Mouse (Mus musculus) heart, embryonic 16.5 days (tissue): Measurements from ENCODE around the gene 4933409G03Rik. TPM values are rescaled to one million over a fixed set of nuclear protein-coding genes. Genes with fewer than 3 reads are reported as not detected.
"Not testable (repeated sequence)": the region's sequence is repeated elsewhere in the genome, so short reads cannot be mapped to it uniquely, and the experiment has no call there.

Source experiments
- ATAC-seq: fragments of 200-750 bp; cut with Nextera tagmentation; replicated peaks from 2 replicates; pipeline ENCODE4 v1.8.0; 2017; ENCODE audit warnings: moderate number of reproducible peaks; ENCODE audit not compliant: insufficient read depth, low FRiP score; ENCODE audit errors: extremely low read depth
- H3K27ac ChIP-seq: fragments of 300-500 bp; sonication (generic); 2 replicates; pipeline ENCODE4 v1.5.1; 2014; ENCODE audit warnings: mild to moderate bottlenecking, low read length, control low read depth, moderate library complexity
- H3K27me3 ChIP-seq: fragments of 300-500 bp; sonication (generic); 2 replicates; pipeline ENCODE4 v1.6.1; 2014; ENCODE audit warnings: low read length, mixed read lengths; ENCODE audit not compliant: control insufficient read depth, insufficient read depth
- H3K36me3 ChIP-seq: fragments of 300-500 bp; sonication (generic); 2 replicates; pipeline ENCODE4 v1.6.1; 2014; ENCODE audit not compliant: control insufficient read depth, insufficient read depth
- H3K4me1 ChIP-seq: fragments of 300-500 bp; sonication (generic); 2 replicates; pipeline ENCODE4 v1.6.1; 2014; ENCODE audit warnings: low read length, mixed read lengths; ENCODE audit not compliant: control insufficient read depth, insufficient read depth
- H3K4me2 ChIP-seq: fragments of 300-500 bp; sonication (generic); 2 replicates; pipeline ENCODE4 v1.6.1; 2014; ENCODE audit warnings: low read depth, mild to moderate bottlenecking, control low read depth, low read length
- H3K4me3 ChIP-seq: fragments of 300-500 bp; sonication (generic); 2 replicates; pipeline ENCODE4 v1.5.1; 2014; ENCODE audit warnings: mild to moderate bottlenecking, control low read depth, low read length
- H3K9ac ChIP-seq: fragments of 300-500 bp; sonication (generic); 2 replicates; pipeline ENCODE4 v1.6.1; 2014; ENCODE audit warnings: low read length, control low read depth
- H3K9me3 ChIP-seq: fragments of 300-500 bp; sonication (generic); replicated peaks from 2 replicates; pipeline ENCODE4 v1.6.1; 2016; ENCODE audit warnings: low read length; ENCODE audit not compliant: control insufficient read depth
- WGBS: fragments of 180-500 bp; shearing (Covaris S2); extraction: QIAGEN DNeasy Blood & Tissue Kit; methylation state at CpG from one replicate; pipeline ENCODE4 v1.1.7; 2014; 5-methylcytosine and 5-hydroxymethylcytosine counted together
- polyA plus RNA-seq: library from polyadenylated mRNA; unstranded; fragments of >200 nt; fragmentation: Nextera tagmentation; extraction: Ambion mirVana; gene quantifications from 2 replicates; pipeline ENCODE4 v1.2.1, GENCODE M21; 2015

The 4933409G03Rik gene
- not detected in 2 replicates for polyA plus RNA-seq

DNA sequence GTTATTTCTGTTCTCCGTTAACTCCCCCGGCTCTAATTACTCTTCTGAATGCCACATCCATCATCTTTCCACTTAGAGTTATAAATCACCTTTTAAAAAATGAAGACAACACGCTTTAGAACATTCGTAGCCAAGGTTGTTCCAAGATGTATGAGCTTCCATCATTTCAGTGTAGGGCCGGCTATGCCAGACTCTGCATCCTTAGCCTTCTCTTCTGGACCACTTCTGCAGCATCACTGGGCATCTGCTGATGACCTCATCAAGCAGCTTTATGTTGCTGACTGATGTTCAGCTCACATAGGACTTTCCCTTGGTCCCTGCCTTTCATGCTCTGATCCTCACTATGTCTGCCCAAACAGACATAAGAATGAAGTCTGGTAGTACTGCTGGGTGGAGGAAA, at the start of gene 4933409G03Rik:
Gene 4933409G03Rik, plus strand, starts transcription at position 301 of the 400 bp plus-strand sequence.
- no peaks in the 10 kb centered on the region for H3K36me3 ChIP-seq
- H3K4me1 ChIP-seq = no peaks in the 10 kb centered on the region
- no peak within 1 kb of the TSS for H3K4me2 ChIP-seq
- no peaks in the 10 kb centered on the region for H3K27me3 ChIP-seq
- no peaks in the 10 kb centered on the region for H3K9me3 ChIP-seq
- H3K9ac ChIP-seq = no peak within 1 kb of the TSS
- H3K4me3 ChIP-seq = no peak within 1 kb of the TSS
- H3K27ac ChIP-seq = no peak within 1 kb of the TSS
- no peak for ATAC-seq
- 80% methylated on average over 5 of the region's 5 CpGs for WGBS

DNA sequence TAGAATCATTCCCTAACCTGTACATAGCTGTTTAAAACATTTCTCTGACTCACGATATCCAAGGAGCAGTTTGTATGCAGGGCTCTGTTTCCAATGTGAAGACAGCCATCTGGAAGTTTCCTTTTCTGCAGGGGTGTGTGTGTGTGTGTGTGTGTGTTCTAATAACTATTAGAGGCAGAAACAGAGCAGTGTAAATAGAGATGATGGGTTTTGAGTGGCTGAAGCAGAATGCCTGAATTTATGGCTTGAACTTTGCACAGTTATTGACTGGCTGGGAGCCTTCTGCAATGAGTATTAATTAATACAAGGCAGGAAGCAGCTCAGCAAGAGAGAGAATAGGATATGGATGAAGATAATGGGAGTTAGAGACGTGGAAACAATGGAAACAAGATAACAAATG, 38.0 kb upstream of the 4933409G03Rik start:
- no peak overlapping the region for H3K4me2 ChIP-seq
- no peak overlapping the region for H3K9ac ChIP-seq
- no peaks in the 10 kb centered on the region for H3K36me3 ChIP-seq
- 51% methylated on average over 2 of the region's 2 CpGs for WGBS
- H3K27ac ChIP-seq = no peak overlapping the region
- no peak overlapping the region for H3K4me3 ChIP-seq
- ATAC-seq = no peak
- H3K4me1 ChIP-seq = no peaks in the 10 kb centered on the region
- H3K9me3 ChIP-seq = no peaks in the 10 kb centered on the region; the same call in 1 of the 2 replicates
- H3K27me3 ChIP-seq = no peaks in the 10 kb centered on the region

DNA sequence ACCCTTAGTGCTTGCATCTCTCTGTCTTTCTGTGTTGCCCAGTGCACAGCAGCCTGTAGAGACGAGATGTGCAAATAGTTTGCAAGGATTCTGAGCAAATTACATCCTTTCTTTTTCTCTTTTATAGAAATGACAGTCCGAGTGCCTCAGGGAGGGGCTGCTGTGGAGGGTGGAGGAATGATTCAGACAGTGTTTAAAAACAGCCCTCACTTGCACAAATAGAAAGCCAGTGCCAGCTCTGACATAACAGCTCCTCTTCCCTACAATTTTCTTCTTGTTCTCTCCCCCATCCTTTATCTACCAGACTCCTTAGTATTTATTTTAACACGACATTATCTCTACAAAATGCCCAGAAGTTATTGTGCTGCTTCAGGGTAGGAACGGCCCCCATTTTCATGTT, 21.4 kb upstream of the 4933409G03Rik start:
- Histone ChIP-seq H3K9me3 (no peaks in the 10 kb centered on the region), H3K4me1 (no peaks in the 10 kb centered on the region), H3K4me2 (no peak overlapping the region), H3K4me3 (no peak overlapping the region), H3K27me3 (no peaks in the 10 kb centered on the region), H3K36me3 (no peaks in the 10 kb centered on the region), H3K9ac (no peak overlapping the region), H3K27ac (no peak overlapping the region)
- ATAC-seq = no peak
- WGBS = 35% methylated on average over 4 of the region's 4 CpGs

- Histone ChIP-seq H3K4me3 (no peak overlapping the region), H3K27ac (no peak overlapping the region), H3K27me3 (no peaks in the 10 kb centered on the region), H3K4me1 (no peaks in the 10 kb centered on the region), H3K9ac (no peak overlapping the region), H3K9me3 (no peaks in the 10 kb centered on the region), H3K4me2 (no peak overlapping the region), H3K36me3 (no peaks in the 10 kb centered on the region)
- ATAC-seq = no peak
- WGBS = 13% methylated on average over 3 of the region's 3 CpGs
Observed at GRCm38 (mm10) chr2:68563331-68563730, 18.9 kb upstream of the 4933409G03Rik start.

DNA sequence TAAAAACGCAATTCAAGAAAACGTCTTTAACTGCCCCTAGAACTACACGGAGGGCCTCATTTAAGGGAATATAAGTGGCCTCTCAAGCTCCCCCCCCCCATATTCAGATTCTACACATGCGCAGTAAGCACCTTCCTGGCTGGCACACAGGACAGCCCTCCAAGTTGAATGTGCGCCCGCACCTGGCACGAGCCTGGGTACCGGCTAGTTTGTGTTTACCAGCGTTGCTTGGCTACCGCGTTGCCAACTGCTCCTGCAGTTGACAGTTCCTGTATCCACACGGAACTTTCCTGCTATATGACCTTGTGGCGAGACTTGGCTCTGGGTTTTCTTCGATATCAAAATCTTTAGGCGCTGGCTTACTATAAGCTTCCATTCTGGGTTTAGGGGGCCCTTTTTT, 13.9 kb upstream of the 4933409G03Rik start:
- H3K9ac ChIP-seq = no peak overlapping the region
- H3K4me2 ChIP-seq = no peak overlapping the region
- H3K9me3 ChIP-seq = no peaks in the 10 kb centered on the region
- H3K4me3 ChIP-seq = no peak overlapping the region
- no peaks in the 10 kb centered on the region for H3K27me3 ChIP-seq
- H3K27ac ChIP-seq = no peak overlapping the region
- no peaks in the 10 kb centered on the region for H3K36me3 ChIP-seq
- ATAC-seq = no peak
- no peaks in the 10 kb centered on the region for H3K4me1 ChIP-seq
- 89% methylated on average over 15 of the region's 15 CpGs for WGBS

DNA sequence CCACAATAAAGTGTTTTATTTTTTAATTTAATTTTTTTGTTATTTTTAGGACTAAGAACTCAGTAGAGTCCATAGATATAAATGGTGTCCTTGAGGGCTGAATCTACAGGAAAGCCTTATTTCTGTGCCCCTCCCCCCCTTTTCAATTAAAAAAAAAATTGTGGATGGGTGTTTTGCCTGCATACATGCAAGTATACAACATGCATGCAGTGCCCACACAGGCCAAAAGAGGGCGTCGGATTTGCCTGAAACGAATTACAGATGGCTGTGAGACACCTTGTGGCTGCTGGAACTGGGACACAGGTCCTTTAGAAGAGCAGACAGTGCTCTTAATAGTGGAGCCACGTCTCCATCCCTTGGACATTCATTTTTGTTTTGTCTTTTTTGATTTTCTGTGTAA, 9.9 kb upstream of the 4933409G03Rik start:
- 24% methylated on average over 4 of the region's 4 CpGs for WGBS
- H3K27me3 ChIP-seq = no peaks in the 10 kb centered on the region
- no peaks in the 10 kb centered on the region for H3K36me3 ChIP-seq

DNA sequence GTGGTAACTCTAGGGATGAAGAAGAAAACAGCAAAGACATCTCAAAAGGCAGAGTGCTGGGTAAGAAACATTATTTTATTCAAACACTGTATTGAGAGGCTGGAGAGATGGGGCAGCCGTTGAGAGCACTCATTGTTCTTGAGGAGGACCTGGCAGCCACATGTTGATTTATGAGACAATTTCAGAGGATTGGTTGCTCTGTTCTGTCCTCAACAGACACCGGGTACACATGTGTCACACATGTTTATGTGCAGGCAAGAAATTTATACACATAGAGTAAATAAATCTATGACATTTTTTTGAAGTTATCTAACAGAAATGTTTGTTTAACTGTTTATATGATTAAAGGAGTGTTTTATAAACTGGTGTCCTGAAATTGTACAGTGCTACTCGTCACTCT, 10.6 kb downstream of the 4933409G03Rik start:
- no peak overlapping the region for H3K4me2 ChIP-seq
- no peak overlapping the region for H3K27ac ChIP-seq
- no peak overlapping the region for H3K9ac ChIP-seq
- no peaks in the 10 kb centered on the region for H3K4me1 ChIP-seq
- H3K27me3 ChIP-seq = no peaks in the 10 kb centered on the region
- H3K36me3 ChIP-seq = no peaks in the 10 kb centered on the region
- WGBS = 44% methylated on average over 3 of the region's 3 CpGs
- no peaks in the 10 kb centered on the region for H3K9me3 ChIP-seq
- ATAC-seq = no peak
- H3K4me3 ChIP-seq = no peak overlapping the region

More for the DNA sequence above, 9.9 kb upstream of the 4933409G03Rik start:
- Histone ChIP-seq H3K4me2 (no peak overlapping the region), H3K4me1 (no peaks in the 10 kb centered on the region), H3K9ac (no peak overlapping the region), H3K4me3 (no peak overlapping the region), H3K9me3 (no peaks in the 10 kb centered on the region), H3K27ac (no peak overlapping the region)
- ATAC-seq = no peak

DNA sequence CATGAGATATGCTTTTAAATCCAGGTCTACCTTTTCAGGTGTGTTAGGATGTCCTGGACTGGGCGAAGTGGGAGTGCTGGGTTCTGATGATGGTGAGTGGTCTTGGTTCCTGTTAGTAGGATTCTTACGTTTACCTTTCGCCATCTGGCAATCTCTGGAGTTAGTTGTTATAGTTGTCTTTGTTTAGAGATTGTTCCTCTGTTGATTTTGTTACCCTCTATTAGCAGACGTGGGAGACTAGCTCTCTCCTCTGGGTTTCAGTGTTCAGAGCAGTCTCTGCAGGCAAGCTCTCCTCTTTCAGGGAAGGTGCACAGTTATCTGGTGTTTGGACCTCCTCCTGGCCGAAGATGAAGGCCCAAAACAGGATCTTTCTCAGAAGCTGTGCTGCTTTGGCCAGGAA, 74.0 kb downstream of the 4933409G03Rik start, which contains the start of gene 4932414N04Rik:
Gene 4932414N04Rik, plus strand, starts transcription at position 301 of the 400 bp plus-strand sequence.
- not testable (repeated sequence) for H3K9me3 ChIP-seq, H3K4me2 ChIP-seq, H3K4me3 ChIP-seq, ATAC-seq, H3K36me3 ChIP-seq, H3K27ac ChIP-seq, H3K4me1 ChIP-seq, H3K9ac ChIP-seq, H3K27me3 ChIP-seq
- 56% methylated on average over 1 of the region's 5 CpGs for WGBS
